Mouse (Mus musculus): ENCODE results near the gene Slc22a23. TPM values are rescaled to one million over a fixed set of nuclear protein-coding genes. Genes with fewer than 3 reads are reported as not detected.

The Slc22a23 gene
- polyA plus RNA-seq, 1 experiment from 2014 or later = 6.0 TPM

- ATAC-seq (ENCODE audit: low read depth) (no peak), DNase-seq (ENCODE audit: low spot score) (no peak)
- Histone ChIP-seq H3K4me3 (ENCODE audit: low read depth, low read length) (no peak overlapping the region), H3K9me3 (ENCODE audit: control insufficient read depth, low read length) (no peaks in the 10 kb centered on the region), H3K9ac (ENCODE audit: low read depth, low read length) (no peak overlapping the region), H3K4me2 (ENCODE audit: low read depth, low read length) (no peak overlapping the region), H3K27ac (replicated peaks; ENCODE audit: low read depth, low read length) (no peak overlapping the region), H3K36me3 (ENCODE audit: control insufficient read depth, insufficient read depth, low read length) (no peaks in the 10 kb centered on the region), H3K27me3 (replicated peaks; ENCODE audit: control insufficient read depth, insufficient read depth, low read length) (no peaks in the 10 kb centered on the region), H3K4me1 (ENCODE audit: control insufficient read depth, insufficient read depth, low read length) (peaks cover 22% of the 10 kb centered on the region)
- 64% methylated on average over 3 of the region's 3 CpGs for WGBS
Measured at GRCm38 (mm10) chr13:34246821-34247220, 98.2 kb downstream of the Slc22a23 start.

GRCm38 (mm10) chr13:34245216-34245615, 99.8 kb downstream of the Slc22a23 start:
- Histone ChIP-seq H3K4me1 (ENCODE audit: control insufficient read depth, insufficient read depth, low read length) (peaks cover 22% of the 10 kb centered on the region), H3K27ac (replicated peaks; ENCODE audit: low read depth, low read length) (no peak overlapping the region), H3K36me3 (ENCODE audit: control insufficient read depth, insufficient read depth, low read length) (no peaks in the 10 kb centered on the region), H3K27me3 (replicated peaks; ENCODE audit: control insufficient read depth, insufficient read depth, low read length) (no peaks in the 10 kb centered on the region), H3K4me3 (ENCODE audit: low read depth, low read length) (no peak overlapping the region), H3K9ac (ENCODE audit: low read depth, low read length) (no peak overlapping the region), H3K9me3 (ENCODE audit: control insufficient read depth, low read length) (no peaks in the 10 kb centered on the region), H3K4me2 (ENCODE audit: low read depth, low read length) (no peak overlapping the region)
- DNase-seq (ENCODE audit: low spot score) (no peak), ATAC-seq (ENCODE audit: low read depth) (no peak)
- 72% methylated on average over 6 of the region's 6 CpGs for WGBS

GRCm38 (mm10) chr13:34244186-34244585, 100.8 kb downstream of the Slc22a23 start:
- Histone ChIP-seq H3K4me3 (ENCODE audit: low read depth, low read length) (no peak overlapping the region), H3K9me3 (ENCODE audit: control insufficient read depth, low read length) (no peaks in the 10 kb centered on the region), H3K9ac (ENCODE audit: low read depth, low read length) (no peak overlapping the region), H3K27me3 (replicated peaks; ENCODE audit: control insufficient read depth, insufficient read depth, low read length) (no peaks in the 10 kb centered on the region), H3K4me2 (ENCODE audit: low read depth, low read length) (no peak overlapping the region), H3K27ac (replicated peaks; ENCODE audit: low read depth, low read length) (no peak overlapping the region), H3K36me3 (ENCODE audit: control insufficient read depth, insufficient read depth, low read length) (no peaks in the 10 kb centered on the region), H3K4me1 (ENCODE audit: control insufficient read depth, insufficient read depth, low read length) (peaks cover 26% of the 10 kb centered on the region)
- no peak for ATAC-seq (ENCODE audit: low read depth)
- 18% methylated on average over 1 of the region's 1 CpGs for WGBS
- no peak for DNase-seq (ENCODE audit: low spot score)

- no peak overlapping the region for H3K4me2 ChIP-seq (ENCODE audit: low read depth, low read length)
- no peak for DNase-seq (ENCODE audit: low spot score)
- no peaks in the 10 kb centered on the region for H3K27me3 ChIP-seq (replicated peaks; ENCODE audit: control insufficient read depth, insufficient read depth, low read length)
- H3K9ac ChIP-seq (ENCODE audit: low read depth, low read length) = no peak overlapping the region
- no peak overlapping the region for H3K4me3 ChIP-seq (ENCODE audit: low read depth, low read length)
- WGBS = 63% methylated on average over 3 of the region's 3 CpGs
- H3K36me3 ChIP-seq (ENCODE audit: control insufficient read depth, insufficient read depth, low read length) = no peaks in the 10 kb centered on the region
- no peak for ATAC-seq (ENCODE audit: low read depth)
- no peak overlapping the region for H3K27ac ChIP-seq (replicated peaks; ENCODE audit: low read depth, low read length)
- peaks cover 23% of the 10 kb centered on the region for H3K4me1 ChIP-seq (ENCODE audit: control insufficient read depth, insufficient read depth, low read length)
- no peaks in the 10 kb centered on the region for H3K9me3 ChIP-seq (ENCODE audit: control insufficient read depth, low read length)
Measured at GRCm38 (mm10) chr13:34242211-34242610, 102.8 kb downstream of the Slc22a23 start.

GRCm38 (mm10) chr13:34240087-34240428, 104.9 kb downstream of the Slc22a23 start:
- ATAC-seq (ENCODE audit: low read depth) (peak; percentile 61; the same call in 1 of the 2 replicates), DNase-seq (ENCODE audit: low spot score) (peak; percentile 81)
- Histone ChIP-seq H3K27ac (replicated peaks; ENCODE audit: low read depth, low read length) (no peak overlapping the region), H3K9me3 (ENCODE audit: control insufficient read depth, low read length) (no peaks in the 10 kb centered on the region), H3K36me3 (ENCODE audit: control insufficient read depth, insufficient read depth, low read length) (no peaks in the 10 kb centered on the region), H3K9ac (ENCODE audit: low read depth, low read length) (no peak overlapping the region), H3K4me3 (ENCODE audit: low read depth, low read length) (no peak overlapping the region), H3K4me1 (ENCODE audit: control insufficient read depth, insufficient read depth, low read length) (peaks cover 20% of the 10 kb centered on the region), H3K4me2 (ENCODE audit: low read depth, low read length) (no peak overlapping the region), H3K27me3 (replicated peaks; ENCODE audit: control insufficient read depth, insufficient read depth, low read length) (no peaks in the 10 kb centered on the region)
- 45% methylated on average over 3 of the region's 3 CpGs for WGBS

- Histone ChIP-seq H3K4me1 (ENCODE audit: control insufficient read depth, insufficient read depth, low read length) (peaks cover 19% of the 10 kb centered on the region), H3K4me2 (ENCODE audit: low read depth, low read length) (0 out of 2 replicates have a peak overlapping the region, but pooled peaks have one; percentile 8), H3K36me3 (ENCODE audit: control insufficient read depth, insufficient read depth, low read length) (no peaks in the 10 kb centered on the region), H3K4me3 (ENCODE audit: low read depth, low read length) (no peak overlapping the region), H3K27ac (replicated peaks; ENCODE audit: low read depth, low read length) (0 out of 2 replicates have a peak overlapping the region, but pooled peaks have one; percentile 4), H3K9me3 (ENCODE audit: control insufficient read depth, low read length) (no peaks in the 10 kb centered on the region), H3K9ac (ENCODE audit: low read depth, low read length) (no peak overlapping the region), H3K27me3 (replicated peaks; ENCODE audit: control insufficient read depth, insufficient read depth, low read length) (no peaks in the 10 kb centered on the region)
- DNase-seq (ENCODE audit: low spot score) = peak; percentile 88
- WGBS = 20% methylated on average over 11 of the region's 11 CpGs
- ATAC-seq (ENCODE audit: low read depth) = peak; percentile 74
Measured at GRCm38 (mm10) chr13:34239371-34240086, 105.5 kb downstream of the Slc22a23 start.

- Histone ChIP-seq H3K4me3 (ENCODE audit: low read depth, low read length) (no peak overlapping the region), H3K27me3 (replicated peaks; ENCODE audit: control insufficient read depth, insufficient read depth, low read length) (no peaks in the 10 kb centered on the region), H3K9me3 (ENCODE audit: control insufficient read depth, low read length) (no peaks in the 10 kb centered on the region), H3K36me3 (ENCODE audit: control insufficient read depth, insufficient read depth, low read length) (no peaks in the 10 kb centered on the region), H3K9ac (ENCODE audit: low read depth, low read length) (no peak overlapping the region), H3K4me1 (ENCODE audit: control insufficient read depth, insufficient read depth, low read length) (peaks cover 19% of the 10 kb centered on the region), H3K4me2 (ENCODE audit: low read depth, low read length) (0 out of 2 replicates have a peak overlapping the region, but pooled peaks have one; percentile 8), H3K27ac (replicated peaks; ENCODE audit: low read depth, low read length) (peak overlapping the region; percentile 49; the same call in 1 of the 2 replicates)
- peak; percentile 69 for DNase-seq (ENCODE audit: low spot score)
- 14% methylated on average over 14 of the region's 14 CpGs for WGBS
- ATAC-seq (ENCODE audit: low read depth) = peak; percentile 65
Measured at GRCm38 (mm10) chr13:34238646-34239290, 106.2 kb downstream of the Slc22a23 start.

GRCm38 (mm10) chr13:34235056-34235455, 109.9 kb downstream of the Slc22a23 start:
- ATAC-seq (ENCODE audit: low read depth) (no peak), DNase-seq (ENCODE audit: low spot score) (no peak)
- H3K9ac ChIP-seq (ENCODE audit: low read depth, low read length) = no peak overlapping the region
- no peak overlapping the region for H3K27ac ChIP-seq (replicated peaks; ENCODE audit: low read depth, low read length)
- no peaks in the 10 kb centered on the region for H3K9me3 ChIP-seq (ENCODE audit: control insufficient read depth, low read length)
- WGBS = 92% methylated on average over 6 of the region's 6 CpGs
- no peaks in the 10 kb centered on the region for H3K36me3 ChIP-seq (ENCODE audit: control insufficient read depth, insufficient read depth, low read length)
- peaks cover 26% of the 10 kb centered on the region for H3K4me1 ChIP-seq (ENCODE audit: control insufficient read depth, insufficient read depth, low read length)
- no peaks in the 10 kb centered on the region for H3K27me3 ChIP-seq (replicated peaks; ENCODE audit: control insufficient read depth, insufficient read depth, low read length)
- no peak overlapping the region for H3K4me3 ChIP-seq (ENCODE audit: low read depth, low read length)
- H3K4me2 ChIP-seq (ENCODE audit: low read depth, low read length) = no peak overlapping the region
